Mouse (Mus musculus) neural tube, embryonic 15.5 days (tissue): ENCODE results near the gene Zfp821. TPM values are rescaled to one million over a fixed set of nuclear protein-coding genes. Genes with fewer than 3 reads are reported as not detected.

Experiments used
- ATAC-seq: fragments of 200-750 bp; cut with Nextera tagmentation; 2 replicates; pipeline ENCODE4 v1.8.0; 2017; ENCODE audit warnings: mild to moderate bottlenecking, moderate TSS enrichment, moderate library complexity; ENCODE audit not compliant: low FRiP score
- H3K27ac ChIP-seq: fragments of 300-500 bp; sonication (generic); replicated peaks from 2 replicates; pipeline ENCODE4 v1.5.1; 2015; ENCODE audit warnings: mild to moderate bottlenecking, inconsistent platforms
- H3K27me3 ChIP-seq: fragments of 300-500 bp; sonication (generic); replicated peaks from 2 replicates; pipeline ENCODE4 v1.6.1; 2015; ENCODE audit warnings: inconsistent platforms
- H3K36me3 ChIP-seq: fragments of 300-500 bp; sonication (generic); 2 replicates; pipeline ENCODE4 v1.6.1; 2015; ENCODE audit warnings: inconsistent platforms
- H3K4me1 ChIP-seq: fragments of 300-500 bp; sonication (generic); 2 replicates; pipeline ENCODE4 v1.6.1; 2015; ENCODE audit warnings: inconsistent platforms
- H3K4me2 ChIP-seq: fragments of 300-500 bp; sonication (generic); 2 replicates; pipeline ENCODE4 v1.6.1; 2015; ENCODE audit warnings: inconsistent platforms, mild to moderate bottlenecking, moderate library complexity
- H3K4me3 ChIP-seq: fragments of 300-500 bp; sonication (generic); replicated peaks from 2 replicates; pipeline ENCODE4 v1.5.1; 2015; ENCODE audit warnings: mild to moderate bottlenecking, inconsistent platforms
- H3K9ac ChIP-seq: fragments of 300-500 bp; sonication (generic); replicated peaks from 2 replicates; pipeline ENCODE4 v1.6.1; 2015; ENCODE audit warnings: mild to moderate bottlenecking, inconsistent platforms
- H3K9me3 ChIP-seq: fragments of 300-500 bp; sonication (generic); replicated peaks from 2 replicates; pipeline ENCODE4 v1.6.1; 2016; ENCODE audit warnings: inconsistent platforms
- WGBS: fragments of 180-500 bp; shearing (Covaris S2); methylation state at CpG from one replicate; pipeline ENCODE4 v1.1.7; 2015; ENCODE audit warnings: mixed read lengths; 5-methylcytosine and 5-hydroxymethylcytosine counted together
- polyA plus RNA-seq: library from polyadenylated mRNA; unstranded; fragments of >200 nt; fragmentation: Nextera tagmentation; extraction: Ambion mirVana; gene quantifications from 2 replicates; pipeline ENCODE4 v1.2.1, GENCODE M21; 2015

The Zfp821 gene
- 54.0 and 62.0 TPM in 2 replicates for polyA plus RNA-seq

DNA sequence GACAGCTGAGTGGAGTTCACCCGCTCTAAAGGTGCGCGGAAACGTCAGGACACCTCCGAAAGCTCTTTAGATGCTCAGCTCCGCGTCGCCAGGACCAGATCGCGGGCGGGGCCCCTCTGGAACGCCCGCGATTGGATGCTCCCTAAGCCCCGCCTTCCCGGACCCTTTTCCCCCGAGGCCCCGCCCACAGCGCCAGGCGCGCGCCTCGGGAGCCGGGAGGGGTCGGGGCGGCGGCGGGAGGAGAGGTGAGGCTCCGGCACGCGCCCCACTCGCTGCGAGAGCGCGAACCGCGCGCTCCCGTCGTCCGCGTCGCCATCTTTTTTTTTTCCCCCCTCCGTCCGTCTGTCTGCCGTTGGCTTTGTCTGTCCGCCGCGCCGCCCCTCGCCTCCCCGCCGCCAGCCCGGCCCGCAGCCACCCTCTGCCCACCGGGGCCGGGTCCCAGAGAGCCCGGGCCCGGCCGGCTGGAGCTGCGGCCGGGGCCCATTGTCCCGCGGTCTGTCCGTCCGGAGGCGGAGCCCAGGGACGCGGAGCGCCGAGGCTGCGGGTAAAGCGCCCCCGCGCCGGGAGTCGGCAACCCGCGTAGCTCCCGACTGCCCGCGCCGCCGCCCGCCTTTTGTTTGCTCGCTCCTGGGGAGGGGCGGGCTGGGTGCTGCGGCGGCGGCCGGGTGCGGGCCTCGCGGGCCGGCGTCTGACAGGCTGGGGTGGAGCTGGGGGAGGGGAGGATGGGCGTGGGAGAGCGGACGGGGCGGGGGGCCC lies at the start of gene Zfp821:
Gene Zfp821 (plus strand): TSS at position 227 of the 756 bp plus-strand sequence.
- Histone ChIP-seq H3K4me1 (peaks cover 35% of the 10 kb centered on the region), H3K27ac (peak within 1 kb of the TSS; percentile 98), H3K4me2 (peak within 1 kb of the TSS; percentile 88), H3K27me3 (peaks cover 4% of the 10 kb centered on the region; the same call in 1 of the 2 replicates), H3K4me3 (peak within 1 kb of the TSS; percentile 78), H3K36me3 (peaks cover 26% of the 10 kb centered on the region), H3K9me3 (no peaks in the 10 kb centered on the region), H3K9ac (peak within 1 kb of the TSS; percentile 99)
- under 1% methylated on average over 65 of the region's 100 CpGs for WGBS
- peak; percentile 91 for ATAC-seq

DNA sequence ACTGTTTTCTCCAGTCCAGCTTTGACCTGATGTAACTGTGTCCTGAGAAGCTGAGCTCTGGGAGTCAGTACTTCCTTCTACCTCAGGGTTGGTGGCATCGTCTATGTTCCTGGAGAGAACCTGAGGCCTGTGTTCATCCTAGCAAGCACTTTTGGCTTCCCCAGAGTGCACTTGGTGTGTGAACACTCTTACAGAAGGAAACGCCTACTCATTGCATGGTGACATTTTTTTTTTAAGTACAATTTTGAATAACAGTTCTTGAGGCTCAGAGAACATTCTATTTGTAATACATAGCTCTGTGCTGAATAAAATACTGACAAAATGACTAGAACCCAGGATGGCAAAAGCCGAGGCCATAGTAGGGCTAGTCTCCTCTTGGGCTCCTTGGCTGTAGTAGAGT lies 48.5 kb upstream of the Zfp821 start:
- H3K4me2 ChIP-seq = no peak overlapping the region
- H3K36me3 ChIP-seq = no peaks in the 10 kb centered on the region
- no peak overlapping the region for H3K4me3 ChIP-seq
- no peak overlapping the region for H3K27ac ChIP-seq
- H3K9me3 ChIP-seq = no peaks in the 10 kb centered on the region
- ATAC-seq = no peak
- no peak overlapping the region for H3K9ac ChIP-seq
- H3K27me3 ChIP-seq = no peaks in the 10 kb centered on the region
- 91% methylated on average over 3 of the region's 3 CpGs for whole genome bisulfite sequencing
- no peaks in the 10 kb centered on the region for H3K4me1 ChIP-seq

DNA sequence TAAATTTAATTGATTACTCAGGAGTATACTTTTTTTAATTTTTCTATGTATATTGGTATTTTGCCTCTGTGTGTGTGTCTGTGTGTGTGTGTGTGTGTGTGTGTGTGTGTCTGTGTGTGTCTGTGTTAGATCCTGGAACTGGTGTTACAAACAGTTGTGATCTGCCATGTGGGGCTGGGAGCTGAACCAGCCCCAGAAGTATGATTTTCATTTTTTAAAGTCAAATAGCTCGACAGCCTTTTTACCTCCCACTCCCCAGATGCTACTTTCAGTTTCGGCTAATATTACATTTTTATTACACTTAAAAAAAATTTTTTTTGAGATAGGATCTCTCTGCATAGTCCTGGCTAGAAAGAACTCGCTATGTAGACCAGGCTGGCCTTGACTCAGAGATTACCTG lies 43.0 kb upstream of the Zfp821 start:
- H3K4me3 ChIP-seq = no peak overlapping the region
- H3K27me3 ChIP-seq = no peaks in the 10 kb centered on the region
- no peaks in the 10 kb centered on the region for H3K4me1 ChIP-seq
- H3K9me3 ChIP-seq = no peaks in the 10 kb centered on the region
- no peak for ATAC-seq
- H3K27ac ChIP-seq = no peak overlapping the region
- H3K4me2 ChIP-seq = no peak overlapping the region
- H3K9ac ChIP-seq = no peak overlapping the region
- H3K36me3 ChIP-seq = peaks cover under 1% of the 10 kb centered on the region; the same call in 1 of the 2 replicates
- WGBS = 77% methylated on average over 3 of the region's 3 CpGs

DNA sequence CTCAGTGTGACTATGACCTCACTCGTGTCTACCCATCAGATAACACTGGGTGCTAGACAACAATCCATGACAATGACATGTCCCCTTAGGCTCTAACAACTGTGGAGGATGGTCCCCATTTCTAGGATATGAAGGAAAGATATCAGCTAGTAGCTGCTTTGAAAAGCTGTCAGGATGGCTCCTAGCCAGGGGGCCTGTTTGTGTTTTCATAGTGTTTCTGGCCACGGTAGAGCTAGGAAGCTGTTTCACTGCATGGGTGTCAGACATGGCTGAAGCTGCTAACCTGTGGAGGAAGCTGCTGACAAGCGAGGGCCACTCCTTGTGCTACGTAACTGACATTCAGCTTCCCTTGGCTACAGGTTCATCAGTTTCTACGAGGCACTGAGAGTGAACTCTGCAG lies 38.7 kb upstream of the Zfp821 start:
- Histone ChIP-seq H3K9ac (no peak overlapping the region), H3K4me1 (no peaks in the 10 kb centered on the region), H3K27me3 (no peaks in the 10 kb centered on the region), H3K4me3 (no peak overlapping the region), H3K27ac (no peak overlapping the region), H3K4me2 (no peak overlapping the region), H3K9me3 (no peaks in the 10 kb centered on the region), H3K36me3 (peaks cover 39% of the 10 kb centered on the region)
- no peak for ATAC-seq
- WGBS = 87% methylated on average over 5 of the region's 5 CpGs

DNA sequence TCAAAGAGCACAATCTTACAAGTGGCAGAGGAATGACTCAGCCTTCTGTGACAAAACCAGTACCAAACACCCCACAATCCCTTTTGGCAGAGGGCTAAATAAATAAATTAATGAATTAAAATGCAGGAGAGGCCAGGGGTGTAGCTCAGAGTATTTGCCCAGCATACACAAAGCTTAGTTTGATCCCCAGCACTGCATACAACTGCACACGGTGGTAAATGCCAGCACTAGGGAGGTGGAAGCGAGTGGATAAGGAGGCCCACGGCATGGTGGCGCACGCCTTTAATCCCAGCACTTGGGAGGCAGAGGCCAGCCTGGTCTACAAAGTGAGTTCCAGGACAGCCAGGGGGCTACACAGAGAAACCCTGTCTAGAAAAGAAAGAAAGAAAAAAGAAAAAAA lies 32.7 kb upstream of the Zfp821 start:
- WGBS = 95% methylated on average over 5 of the region's 5 CpGs
- no peak overlapping the region for H3K9ac ChIP-seq
- ATAC-seq = no peak

DNA sequence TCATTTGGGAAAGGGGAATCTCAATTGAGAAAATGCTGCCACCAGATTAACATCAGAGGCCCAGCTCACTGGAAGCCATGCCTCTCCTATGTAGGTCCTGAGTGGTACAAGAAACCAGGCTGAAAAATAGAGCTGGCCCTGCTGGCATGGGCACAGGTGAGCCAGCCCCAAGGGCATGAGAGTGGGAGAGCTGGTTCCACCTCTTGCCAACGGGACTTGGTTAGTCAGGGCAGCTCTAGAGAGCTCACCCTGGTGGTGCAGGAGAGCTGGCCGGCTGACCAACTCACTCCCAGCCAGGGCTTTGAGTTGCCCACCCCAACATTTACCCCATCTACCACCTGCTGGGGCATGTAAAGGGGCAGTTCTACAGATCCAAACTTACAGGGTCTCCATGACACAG lies 31.8 kb upstream of the Zfp821 start:
- Histone ChIP-seq H3K4me1 (no peaks in the 10 kb centered on the region), H3K9me3 (no peaks in the 10 kb centered on the region), H3K27ac (no peak overlapping the region), H3K27me3 (no peaks in the 10 kb centered on the region), H3K9ac (no peak overlapping the region), H3K36me3 (peaks cover 92% of the 10 kb centered on the region), H3K4me3 (no peak overlapping the region), H3K4me2 (no peak overlapping the region)
- no peak for ATAC-seq
- WGBS = 98% methylated on average over 2 of the region's 2 CpGs

More for the DNA sequence above, 32.7 kb upstream of the Zfp821 start:
- Histone ChIP-seq H3K9me3 (no peaks in the 10 kb centered on the region), H3K27ac (no peak overlapping the region), H3K4me1 (no peaks in the 10 kb centered on the region), H3K4me3 (no peak overlapping the region), H3K36me3 (peaks cover 90% of the 10 kb centered on the region), H3K27me3 (no peaks in the 10 kb centered on the region), H3K4me2 (no peak overlapping the region)

DNA sequence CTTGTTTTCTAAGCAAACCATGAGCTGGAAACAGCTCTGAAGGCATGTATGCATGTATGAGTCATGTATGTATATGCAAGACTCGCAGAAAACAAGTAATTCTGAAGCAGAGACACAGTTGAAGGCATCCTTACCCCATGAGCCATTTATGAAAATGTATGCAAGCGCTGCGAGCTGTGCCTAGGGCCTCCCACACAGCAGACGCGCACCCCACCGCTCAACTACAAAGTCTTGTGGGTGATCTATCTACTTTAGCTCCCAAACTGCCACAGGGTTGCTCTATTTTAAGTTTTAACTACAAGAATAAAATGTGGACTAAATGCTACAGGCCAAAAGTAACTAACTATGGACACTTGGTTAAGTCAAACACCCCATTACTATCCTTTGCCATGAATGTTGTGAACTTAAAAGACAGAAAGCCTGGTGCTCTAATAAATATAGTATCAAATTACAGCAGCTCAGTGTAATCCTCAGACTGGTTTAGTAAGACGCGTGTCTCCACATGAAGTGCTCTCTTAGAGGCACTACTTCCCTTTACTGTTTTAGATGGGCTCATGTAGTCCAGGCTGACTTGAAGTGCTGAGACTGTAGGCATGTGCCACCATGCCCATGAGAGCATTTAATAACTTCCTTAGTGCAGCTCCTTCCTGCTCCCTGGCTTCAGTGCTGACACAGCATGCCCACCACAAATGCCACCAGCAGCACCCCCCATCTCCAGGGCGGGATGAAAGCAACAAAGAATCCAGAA lies 29.3 kb upstream of the Zfp821 start:
- no peak for ATAC-seq
- 96% methylated on average over 9 of the region's 9 CpGs for WGBS

DNA sequence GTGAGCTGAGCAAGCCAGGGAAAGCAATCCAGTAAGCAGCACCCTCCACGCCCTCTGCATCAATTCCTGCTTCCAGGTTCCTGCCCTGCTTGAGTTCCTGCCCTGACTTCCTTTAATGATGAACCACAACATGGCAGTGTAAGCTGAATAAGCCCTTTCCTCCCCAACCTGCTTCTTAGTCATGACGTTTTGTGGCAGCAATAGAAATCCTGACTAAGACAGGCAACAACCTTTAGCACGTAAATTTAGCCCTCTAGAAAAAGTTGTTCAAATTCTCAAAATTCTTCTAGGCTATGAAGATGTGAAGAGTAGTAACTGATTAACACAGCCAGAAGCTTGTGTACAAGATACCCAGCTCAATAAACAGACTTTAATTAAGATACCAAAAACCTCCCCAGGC lies 23.8 kb upstream of the Zfp821 start:
- H3K4me3 ChIP-seq = no peak overlapping the region
- no peak overlapping the region for H3K27ac ChIP-seq
- ATAC-seq = no peak
- WGBS = 88% methylated on average over 3 of the region's 3 CpGs
- no peak overlapping the region for H3K4me2 ChIP-seq
- peaks cover 64% of the 10 kb centered on the region for H3K36me3 ChIP-seq
- peaks cover 14% of the 10 kb centered on the region for H3K4me1 ChIP-seq
- no peak overlapping the region for H3K9ac ChIP-seq
- no peaks in the 10 kb centered on the region for H3K9me3 ChIP-seq
- no peaks in the 10 kb centered on the region for H3K27me3 ChIP-seq

More for the DNA sequence above, 29.3 kb upstream of the Zfp821 start:
- H3K4me3 ChIP-seq = no peak overlapping the region
- peaks cover 90% of the 10 kb centered on the region for H3K36me3 ChIP-seq
- H3K4me1 ChIP-seq = no peaks in the 10 kb centered on the region
- H3K9me3 ChIP-seq = no peaks in the 10 kb centered on the region
- H3K9ac ChIP-seq = no peak overlapping the region
- H3K27ac ChIP-seq = no peak overlapping the region
- no peaks in the 10 kb centered on the region for H3K27me3 ChIP-seq
- H3K4me2 ChIP-seq = no peak overlapping the region

DNA sequence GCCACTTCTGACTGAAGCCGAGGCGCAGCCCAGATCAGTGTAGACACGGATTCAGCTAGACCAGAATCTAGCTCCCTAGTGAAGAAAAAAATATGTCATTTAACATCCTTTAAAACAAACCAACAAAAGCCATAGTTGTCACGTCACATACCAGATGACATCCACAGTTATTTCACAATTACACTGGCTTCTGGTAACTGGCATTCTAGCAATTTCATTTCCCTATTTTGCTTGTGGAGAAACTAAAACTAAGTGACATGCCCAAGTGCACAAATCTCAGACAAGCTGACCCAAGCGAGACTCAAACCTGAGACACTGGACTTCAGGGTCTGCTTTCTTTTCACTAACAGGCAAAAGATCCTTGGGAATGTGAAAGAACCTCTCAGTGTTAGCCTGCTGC lies 23.2 kb upstream of the Zfp821 start:
- H3K9me3 ChIP-seq = no peaks in the 10 kb centered on the region
- no peak for ATAC-seq
- H3K4me3 ChIP-seq = no peak overlapping the region
- no peaks in the 10 kb centered on the region for H3K27me3 ChIP-seq
- no peak overlapping the region for H3K27ac ChIP-seq
- no peak overlapping the region for H3K9ac ChIP-seq
- peaks cover 59% of the 10 kb centered on the region for H3K36me3 ChIP-seq
- 97% methylated on average over 5 of the region's 5 CpGs for WGBS
- H3K4me2 ChIP-seq = no peak overlapping the region
- H3K4me1 ChIP-seq = peaks cover 14% of the 10 kb centered on the region

DNA sequence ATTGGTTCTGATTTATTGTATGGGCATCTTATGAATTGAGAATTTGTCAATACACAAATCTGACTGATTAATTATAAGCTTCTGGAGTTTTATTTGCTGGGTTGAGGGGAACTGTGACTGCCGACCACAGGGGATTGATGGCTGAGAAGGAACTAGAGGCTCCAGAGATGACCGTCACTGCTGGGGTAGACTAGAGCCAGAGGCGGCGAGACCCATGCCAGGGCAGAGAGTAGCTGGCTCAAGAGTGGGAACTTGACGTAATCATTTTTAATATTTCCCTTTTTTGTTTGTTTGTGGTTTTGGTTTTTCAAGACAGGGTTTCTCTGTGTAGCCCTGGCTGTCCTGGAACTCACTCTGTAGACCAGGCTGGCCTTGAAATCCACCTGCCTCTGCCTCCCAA lies 18.1 kb upstream of the Zfp821 start:
- H3K4me2 ChIP-seq = no peak overlapping the region
- no peaks in the 10 kb centered on the region for H3K9me3 ChIP-seq
- peaks cover 43% of the 10 kb centered on the region for H3K4me1 ChIP-seq
- H3K36me3 ChIP-seq = peaks cover 13% of the 10 kb centered on the region
- no peaks in the 10 kb centered on the region for H3K27me3 ChIP-seq
- no peak overlapping the region for H3K27ac ChIP-seq
- 90% methylated on average over 5 of the region's 5 CpGs for WGBS
- H3K9ac ChIP-seq = no peak overlapping the region
- no peak for ATAC-seq
- H3K4me3 ChIP-seq = no peak overlapping the region

DNA sequence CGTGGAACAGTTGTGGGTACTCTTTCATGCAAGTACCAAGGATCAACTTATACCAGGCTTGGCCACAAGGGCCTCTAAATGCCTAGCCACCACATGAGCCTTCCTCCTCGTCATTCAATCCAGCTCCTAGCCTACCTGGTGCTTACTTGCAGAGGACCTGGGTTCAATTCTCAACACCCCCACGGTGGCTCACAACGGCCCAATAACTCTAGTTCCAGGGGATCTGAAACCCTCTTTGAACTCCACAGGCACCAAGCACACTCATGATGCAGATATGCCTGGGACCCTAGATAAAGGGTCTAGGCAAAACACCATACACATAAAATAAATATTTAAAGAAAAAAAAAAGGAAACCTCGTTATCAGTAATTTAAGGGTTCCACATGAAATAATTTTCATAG lies 13.6 kb upstream of the Zfp821 start:
- Histone ChIP-seq H3K9ac (peak overlapping the region; percentile 96), H3K4me3 (peak overlapping the region; percentile 78), H3K27ac (0 out of 2 replicates have a peak overlapping the region, but pooled peaks have one; percentile 35), H3K4me1 (peaks cover 38% of the 10 kb centered on the region), H3K36me3 (no peaks in the 10 kb centered on the region), H3K9me3 (no peaks in the 10 kb centered on the region), H3K4me2 (peak overlapping the region; percentile 82), H3K27me3 (0 out of 2 replicates have a peak, but pooled peaks cover 1% of the 10 kb centered on the region)
- no peak for ATAC-seq
- WGBS = 45% methylated on average over 5 of the region's 5 CpGs
